Mouse (Mus musculus) bone marrow macrophage, adult 2 months (primary cell): Measurements from ENCODE around the gene Fam181a. TPM values are rescaled to one million over a fixed set of nuclear protein-coding genes. Genes with fewer than 3 reads are reported as not detected.

Source experiments
- H3K27ac ChIP-seq: 2 replicates; pipeline ENCODE4 v1.5.1; 2012; ENCODE audit warnings: low read depth, low read length; ENCODE audit not compliant: insufficient read depth
- H3K4me1 ChIP-seq: 2 replicates; pipeline ENCODE4 v1.6.1; 2012; ENCODE audit warnings: low read length; ENCODE audit not compliant: control insufficient read depth, insufficient read depth
- H3K4me3 ChIP-seq: 2 replicates; pipeline ENCODE4 v1.5.1; 2012; ENCODE audit warnings: mild to moderate bottlenecking, low read length, moderate library complexity; ENCODE audit not compliant: insufficient read depth
- CTCF ChIP-seq: IDR thresholded peaks from 2 replicates; pipeline ENCODE4 v1.5.1; 2012; ENCODE audit warnings: low read depth, mild to moderate bottlenecking, low read length, moderate library complexity
- POLR2A ChIP-seq: IDR thresholded peaks from 2 replicates; pipeline ENCODE4 v1.6.1; 2012; ENCODE audit warnings: mild to moderate bottlenecking, low read depth, low read length, borderline replicate concordance
- polyA plus RNA-seq: library from polyadenylated mRNA; stranded (reverse); fragments of >200 nt; gene quantifications from 2 replicates; pipeline ENCODE4 v1.2.4, GENCODE M21; 2012; ENCODE audit not compliant: missing spikeins, insufficient read depth, insufficient read length

Gene Fam181a
- not detected in 2 replicates for polyA plus RNA-seq

- Histone ChIP-seq H3K4me3 (no peak within 1 kb of the TSS), H3K4me1 (no peaks in the 10 kb centered on the region), H3K27ac (no peak within 1 kb of the TSS)
- TF ChIP-seq POLR2A (no peak), CTCF (no peak)
These were observed at the start of gene Fam181a for GRCm38 (mm10) chr12:103310744-103311267. Gene Fam181a, plus strand, starts transcription at chr12:103310975.

- Histone ChIP-seq H3K27ac (no peak overlapping the region), H3K4me1 (no peaks in the 10 kb centered on the region), H3K4me3 (no peak overlapping the region)
- TF ChIP-seq POLR2A (no peak), CTCF (peak; percentile 39; the same call in 1 of the 2 replicates)
These were observed 48.5 kb upstream of the Fam181a start for GRCm38 (mm10) chr12:103262017-103262865.

GRCm38 (mm10) chr12:103266605-103267004, 44.2 kb upstream of the Fam181a start:
- no peak overlapping the region for H3K4me3 ChIP-seq
- no peaks in the 10 kb centered on the region for H3K4me1 ChIP-seq
- no peak overlapping the region for H3K27ac ChIP-seq
- TF ChIP-seq CTCF (no peak), POLR2A (no peak)

GRCm38 (mm10) chr12:103272176-103272575, 38.6 kb upstream of the Fam181a start:
- no peaks in the 10 kb centered on the region for H3K4me1 ChIP-seq
- no peak for TF ChIP-seq POLR2A
- TF ChIP-seq CTCF = no peak
- H3K27ac ChIP-seq = no peak overlapping the region
- no peak overlapping the region for H3K4me3 ChIP-seq

GRCm38 (mm10) chr12:103273051-103273450, 37.7 kb upstream of the Fam181a start:
- no peak for TF ChIP-seq POLR2A
- TF ChIP-seq CTCF = no peak
- H3K27ac ChIP-seq = no peak overlapping the region
- no peak overlapping the region for H3K4me3 ChIP-seq
- H3K4me1 ChIP-seq = no peaks in the 10 kb centered on the region

- Histone ChIP-seq H3K27ac (no peak overlapping the region), H3K4me3 (no peak overlapping the region), H3K4me1 (no peaks in the 10 kb centered on the region)
- TF ChIP-seq CTCF (no peak), POLR2A (no peak)
These were observed 37.0 kb upstream of the Fam181a start for GRCm38 (mm10) chr12:103273732-103274131.

GRCm38 (mm10) chr12:103276422-103276821, 34.4 kb upstream of the Fam181a start:
- no peak overlapping the region for H3K27ac ChIP-seq
- TF ChIP-seq POLR2A (no peak), CTCF (no peak)

GRCm38 (mm10) chr12:103281491-103281890, 29.3 kb upstream of the Fam181a start:
- Histone ChIP-seq H3K4me3 (no peak overlapping the region), H3K27ac (no peak overlapping the region), H3K4me1 (no peaks in the 10 kb centered on the region)
- TF ChIP-seq CTCF (no peak), POLR2A (no peak)

More at GRCm38 (mm10) chr12:103276422-103276821, 34.4 kb upstream of the Fam181a start:
- Histone ChIP-seq H3K4me1 (no peaks in the 10 kb centered on the region), H3K4me3 (no peak overlapping the region)

GRCm38 (mm10) chr12:103281912-103282311, 28.9 kb upstream of the Fam181a start:
- TF ChIP-seq POLR2A (no peak), CTCF (no peak)
- Histone ChIP-seq H3K4me1 (no peaks in the 10 kb centered on the region), H3K4me3 (no peak overlapping the region), H3K27ac (no peak overlapping the region)

GRCm38 (mm10) chr12:103282936-103283335, 27.8 kb upstream of the Fam181a start:
- no peak overlapping the region for H3K4me3 ChIP-seq
- no peak overlapping the region for H3K27ac ChIP-seq
- H3K4me1 ChIP-seq = no peaks in the 10 kb centered on the region
- TF ChIP-seq POLR2A = no peak
- TF ChIP-seq CTCF = no peak
